Mouse (Mus musculus) forebrain, embryonic 11.5 days (tissue): ENCODE measurements around the gene Clic4. TPM values are rescaled to one million over a fixed set of nuclear protein-coding genes. Genes with fewer than 3 reads are reported as not detected.

Source experiments
- ATAC-seq: fragments of 200-750 bp; cut with Nextera tagmentation; replicated peaks from 2 replicates; pipeline ENCODE4 v1.8.0; 2017; ENCODE audit warnings: moderate TSS enrichment; ENCODE audit not compliant: low FRiP score
- DNase-seq: peaks from one replicate; pipeline ENCODE4 v3.0.0-alpha.2; 2017; ENCODE audit warnings: low spot score
- H3K27ac ChIP-seq: fragments of 300-500 bp; sonication (generic); 2 replicates; pipeline ENCODE4 v1.5.1; 2014; ENCODE audit warnings: low read depth, low read length
- H3K27me3 ChIP-seq: fragments of 300-500 bp; sonication (generic); 2 replicates; pipeline ENCODE4 v1.6.1; 2014; ENCODE audit warnings: mild to moderate bottlenecking, low read length, mixed read lengths; ENCODE audit not compliant: control insufficient read depth, insufficient read depth
- H3K36me3 ChIP-seq: fragments of 300-500 bp; sonication (generic); 2 replicates; pipeline ENCODE4 v1.6.1; 2014; ENCODE audit warnings: mild to moderate bottlenecking, low read length, moderate library complexity, mixed read lengths; ENCODE audit not compliant: control insufficient read depth, insufficient read depth
- H3K4me1 ChIP-seq: fragments of 300-500 bp; sonication (generic); replicated peaks from 2 replicates; pipeline ENCODE4 v1.6.1; 2014; ENCODE audit warnings: low read length, mixed read lengths; ENCODE audit not compliant: control insufficient read depth, insufficient read depth
- H3K4me2 ChIP-seq: fragments of 300-500 bp; sonication (generic); 2 replicates; pipeline ENCODE4 v1.6.1; 2014; ENCODE audit warnings: low read depth, mild to moderate bottlenecking, low read length, moderate library complexity, mixed read lengths; ENCODE audit not compliant: severe bottlenecking
- H3K4me3 ChIP-seq: fragments of 300-500 bp; sonication (generic); 2 replicates; pipeline ENCODE4 v1.5.1; 2014; ENCODE audit warnings: low read depth, low read length
- H3K9ac ChIP-seq: fragments of 300-500 bp; sonication (generic); 2 replicates; pipeline ENCODE4 v1.6.1; 2014; ENCODE audit warnings: low read length
- H3K9me3 ChIP-seq: fragments of 300-500 bp; sonication (generic); 2 replicates; pipeline ENCODE4 v1.6.1; 2016; ENCODE audit warnings: low read length, mixed read lengths; ENCODE audit not compliant: control insufficient read depth
- WGBS: fragments of 180-500 bp; shearing (Covaris S2); extraction: QIAGEN DNeasy Blood & Tissue Kit; methylation state at CpG from one replicate; pipeline ENCODE4 v1.1.7; 2014; 5-methylcytosine and 5-hydroxymethylcytosine counted together
- polyA plus RNA-seq: library from polyadenylated mRNA; unstranded; fragments of >200 nt; fragmentation: Nextera tagmentation; extraction: Ambion mirVana; gene quantifications from 2 replicates; pipeline ENCODE4 v1.2.1, GENCODE M21; 2014

The Clic4 gene
- polyA plus RNA-seq, 1 experiment from 2014 or later: 194 TPM

GRCm38 (mm10) chr4:135298680-135299079 lies 26.1 kb upstream of the Clic4 start:
- no peak overlapping the region for H3K27ac ChIP-seq
- ATAC-seq: no peak
- 87% methylated on average over 10 of the region's 10 CpGs for WGBS

GRCm38 (mm10) chr4:135297931-135298546 lies 25.4 kb upstream of the Clic4 start:
- DNase-seq: no peak
- no peaks in the 10 kb centered on the region for H3K9me3 ChIP-seq
- H3K4me3 ChIP-seq: no peak overlapping the region
- no peak overlapping the region for H3K27ac ChIP-seq
- WGBS: 64% methylated on average over 15 of the region's 15 CpGs
- H3K27me3 ChIP-seq: no peaks in the 10 kb centered on the region
- H3K9ac ChIP-seq: no peak overlapping the region
- H3K4me1 ChIP-seq: no peaks in the 10 kb centered on the region; the same call in 1 of the 2 replicates
- H3K36me3 ChIP-seq: no peaks in the 10 kb centered on the region
- H3K4me2 ChIP-seq: no peak overlapping the region
- no peak for ATAC-seq

More at GRCm38 (mm10) chr4:135298680-135299079, 26.1 kb upstream of the Clic4 start:
- Histone ChIP-seq H3K36me3 (no peaks in the 10 kb centered on the region), H3K27me3 (no peaks in the 10 kb centered on the region), H3K4me3 (no peak overlapping the region), H3K9me3 (no peaks in the 10 kb centered on the region), H3K9ac (no peak overlapping the region), H3K4me2 (no peak overlapping the region), H3K4me1 (no peaks in the 10 kb centered on the region; the same call in 1 of the 2 replicates)
- DNase-seq: no peak

- H3K27me3 ChIP-seq: no peaks in the 10 kb centered on the region
- no peak overlapping the region for H3K27ac ChIP-seq
- no peak overlapping the region for H3K4me2 ChIP-seq
- H3K9ac ChIP-seq: no peak overlapping the region
- no peak overlapping the region for H3K4me3 ChIP-seq
- peaks cover 2% of the 10 kb centered on the region; the same call in 1 of the 2 replicates for H3K4me1 ChIP-seq
- no peak for DNase-seq
- H3K36me3 ChIP-seq: no peaks in the 10 kb centered on the region
- 92% methylated on average over 7 of the region's 7 CpGs for WGBS
- no peaks in the 10 kb centered on the region for H3K9me3 ChIP-seq
- ATAC-seq: no peak
Observed at GRCm38 (mm10) chr4:135297146-135297545, 24.5 kb upstream of the Clic4 start.

- no peak overlapping the region for H3K4me3 ChIP-seq
Observed at GRCm38 (mm10) chr4:135296565-135296964, 24.0 kb upstream of the Clic4 start.

GRCm38 (mm10) chr4:135293813-135294212 lies 21.2 kb upstream of the Clic4 start:
- H3K27ac ChIP-seq: no peak overlapping the region
- no peak overlapping the region for H3K4me2 ChIP-seq
- H3K9ac ChIP-seq: no peak overlapping the region
- H3K36me3 ChIP-seq: no peaks in the 10 kb centered on the region
- H3K27me3 ChIP-seq: no peaks in the 10 kb centered on the region
- DNase-seq (no peak), ATAC-seq (no peak)
- H3K9me3 ChIP-seq: no peaks in the 10 kb centered on the region
- peaks cover 2% of the 10 kb centered on the region; the same call in 1 of the 2 replicates for H3K4me1 ChIP-seq
- no peak overlapping the region for H3K4me3 ChIP-seq
- WGBS: 87% methylated on average over 3 of the region's 3 CpGs

More at GRCm38 (mm10) chr4:135296565-135296964, 24.0 kb upstream of the Clic4 start:
- Histone ChIP-seq H3K4me2 (no peak overlapping the region), H3K9me3 (no peaks in the 10 kb centered on the region), H3K36me3 (no peaks in the 10 kb centered on the region), H3K27me3 (no peaks in the 10 kb centered on the region), H3K9ac (no peak overlapping the region), H3K4me1 (peaks cover 2% of the 10 kb centered on the region; the same call in 1 of the 2 replicates), H3K27ac (no peak overlapping the region)
- DNase-seq (no peak), ATAC-seq (no peak)

- WGBS: 16% methylated on average over 12 of the region's 12 CpGs
- H3K27ac ChIP-seq: no peak overlapping the region
- no peak overlapping the region for H3K4me3 ChIP-seq
- H3K27me3 ChIP-seq: no peaks in the 10 kb centered on the region
- DNase-seq (peak; percentile 59), ATAC-seq (no peak)
- no peaks in the 10 kb centered on the region for H3K9me3 ChIP-seq
- 0 out of 2 replicates have a peak, but pooled peaks cover 2% of the 10 kb centered on the region for H3K4me1 ChIP-seq
- H3K4me2 ChIP-seq: peak overlapping the region; percentile 12; the same call in 1 of the 2 replicates
- H3K9ac ChIP-seq: no peak overlapping the region
- no peaks in the 10 kb centered on the region for H3K36me3 ChIP-seq
Observed at GRCm38 (mm10) chr4:135292477-135293089, 20.0 kb upstream of the Clic4 start.

GRCm38 (mm10) chr4:135291841-135292240 lies 19.2 kb upstream of the Clic4 start:
- 0 out of 2 replicates have a peak, but pooled peaks cover 2% of the 10 kb centered on the region for H3K4me1 ChIP-seq
- H3K4me3 ChIP-seq: no peak overlapping the region
- H3K9ac ChIP-seq: no peak overlapping the region
- DNase-seq (no peak), ATAC-seq (no peak)
- H3K27me3 ChIP-seq: no peaks in the 10 kb centered on the region
- no peaks in the 10 kb centered on the region for H3K36me3 ChIP-seq
- H3K4me2 ChIP-seq: no peak overlapping the region
- no peaks in the 10 kb centered on the region for H3K9me3 ChIP-seq
- no peak overlapping the region for H3K27ac ChIP-seq
- WGBS: 59% methylated on average over 6 of the region's 6 CpGs

- no peak overlapping the region for H3K4me2 ChIP-seq
- ATAC-seq: no peak
- no peak overlapping the region for H3K27ac ChIP-seq
- no peaks in the 10 kb centered on the region for H3K27me3 ChIP-seq
- no peak overlapping the region for H3K9ac ChIP-seq
- no peak for DNase-seq
- no peak overlapping the region for H3K4me3 ChIP-seq
- no peaks in the 10 kb centered on the region for H3K9me3 ChIP-seq
- H3K4me1 ChIP-seq: 0 out of 2 replicates have a peak, but pooled peaks cover 2% of the 10 kb centered on the region
- WGBS: 91% methylated on average over 8 of the region's 8 CpGs
- no peaks in the 10 kb centered on the region for H3K36me3 ChIP-seq
Observed at GRCm38 (mm10) chr4:135291199-135291598, 18.6 kb upstream of the Clic4 start.
